Mouse (Mus musculus): ENCODE measurements around the gene Apoa5. TPM values are rescaled to one million over a fixed set of nuclear protein-coding genes. Genes with fewer than 3 reads are reported as not detected.

Apoa5 gene
- polyA plus RNA-seq, 1 experiment from 2014 or later, result not detected

DNA sequence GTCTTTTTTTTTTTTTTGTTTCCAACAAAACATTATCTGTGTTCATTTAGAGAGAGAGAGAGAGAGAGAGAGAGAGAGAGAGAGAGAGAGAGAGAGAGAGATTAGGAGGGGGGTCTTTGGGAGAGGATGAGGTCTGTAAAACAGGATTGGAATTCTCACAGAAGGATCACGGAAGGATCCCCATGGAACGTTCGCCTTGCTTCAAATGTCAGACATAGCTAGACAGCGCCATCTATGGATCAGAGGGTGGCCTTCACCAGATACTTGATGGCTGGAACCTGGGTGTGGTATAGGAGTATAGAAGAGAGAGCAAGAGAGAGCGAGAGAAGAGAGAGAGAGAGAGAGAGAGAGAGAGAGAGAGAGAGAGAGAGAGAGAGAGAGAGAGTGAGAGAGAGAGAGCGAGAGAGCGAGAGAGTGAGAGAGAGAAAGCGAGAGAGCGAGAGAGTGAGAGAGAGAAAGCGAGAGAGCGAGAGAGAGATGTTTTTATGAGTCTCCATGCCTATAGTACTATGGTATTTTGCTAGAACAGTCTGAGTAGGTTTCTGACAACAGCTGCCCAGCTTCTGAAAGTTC is 21.6 kb upstream of the Apoa5 start:
- Histone ChIP-seq H3K36me3 (ENCODE audit: control insufficient read depth, insufficient read depth, low read length) (no peaks in the 10 kb centered on the region), H3K9ac (replicated peaks; ENCODE audit: low read depth, low read length) (no peak overlapping the region), H3K27ac (ENCODE audit: low read length) (no peak overlapping the region), H3K4me2 (replicated peaks; ENCODE audit: low read depth, low read length) (no peak overlapping the region), H3K4me3 (ENCODE audit: low read depth, low read length) (no peak overlapping the region), H3K27me3 (ENCODE audit: control insufficient read depth, insufficient read depth, low read length) (no peaks in the 10 kb centered on the region), H3K9me3 (ENCODE audit: control insufficient read depth, low read depth, low read length) (no peaks in the 10 kb centered on the region), H3K4me1 (ENCODE audit: control insufficient read depth, insufficient read depth, low read length) (0 out of 2 replicates have a peak, but pooled peaks cover 4% of the 10 kb centered on the region)
- 25% methylated on average over 11 of the region's 11 CpGs for WGBS
- ATAC-seq (ENCODE audit: insufficient number of reproducible peaks, insufficient read depth, low FRiP score, low read depth), result peak; percentile 64; the same call in 1 of the 2 replicates

GRCm38 (mm10) chr9:46256177-46256576 is 12.3 kb upstream of the Apoa5 start:
- Histone ChIP-seq H3K4me3 (ENCODE audit: low read depth, low read length) (no peak overlapping the region), H3K27me3 (ENCODE audit: control insufficient read depth, insufficient read depth, low read length) (no peaks in the 10 kb centered on the region), H3K9me3 (ENCODE audit: control insufficient read depth, low read depth, low read length) (no peaks in the 10 kb centered on the region), H3K27ac (ENCODE audit: low read length) (no peak overlapping the region), H3K4me2 (replicated peaks; ENCODE audit: low read depth, low read length) (no peak overlapping the region), H3K36me3 (ENCODE audit: control insufficient read depth, insufficient read depth, low read length) (no peaks in the 10 kb centered on the region), H3K4me1 (ENCODE audit: control insufficient read depth, insufficient read depth, low read length) (no peaks in the 10 kb centered on the region), H3K9ac (replicated peaks; ENCODE audit: low read depth, low read length) (no peak overlapping the region)
- no peak for ATAC-seq (ENCODE audit: insufficient number of reproducible peaks, insufficient read depth, low FRiP score, low read depth)
- WGBS, result 84% methylated on average over 7 of the region's 7 CpGs

- no peak overlapping the region for H3K27ac ChIP-seq (ENCODE audit: low read length)
- no peak for ATAC-seq (ENCODE audit: insufficient number of reproducible peaks, insufficient read depth, low FRiP score, low read depth)
- no peak overlapping the region for H3K4me2 ChIP-seq (replicated peaks; ENCODE audit: low read depth, low read length)
- 81% methylated on average over 10 of the region's 10 CpGs for WGBS
- H3K36me3 ChIP-seq (ENCODE audit: control insufficient read depth, insufficient read depth, low read length), result no peaks in the 10 kb centered on the region
- no peaks in the 10 kb centered on the region for H3K27me3 ChIP-seq (ENCODE audit: control insufficient read depth, insufficient read depth, low read length)
- no peak overlapping the region for H3K9ac ChIP-seq (replicated peaks; ENCODE audit: low read depth, low read length)
- H3K9me3 ChIP-seq (ENCODE audit: control insufficient read depth, low read depth, low read length), result no peaks in the 10 kb centered on the region
- no peak overlapping the region for H3K4me3 ChIP-seq (ENCODE audit: low read depth, low read length)
- no peaks in the 10 kb centered on the region for H3K4me1 ChIP-seq (ENCODE audit: control insufficient read depth, insufficient read depth, low read length)
These were observed 11.6 kb upstream of the Apoa5 start for GRCm38 (mm10) chr9:46256658-46257385.

- H3K4me3 ChIP-seq (ENCODE audit: low read depth, low read length), result no peak overlapping the region
- no peaks in the 10 kb centered on the region for H3K4me1 ChIP-seq (ENCODE audit: control insufficient read depth, insufficient read depth, low read length)
- H3K4me2 ChIP-seq (replicated peaks; ENCODE audit: low read depth, low read length), result no peak overlapping the region
- 83% methylated on average over 3 of the region's 3 CpGs for WGBS
- H3K27ac ChIP-seq (ENCODE audit: low read length), result no peak overlapping the region
- H3K27me3 ChIP-seq (ENCODE audit: control insufficient read depth, insufficient read depth, low read length), result no peaks in the 10 kb centered on the region
- H3K9ac ChIP-seq (replicated peaks; ENCODE audit: low read depth, low read length), result no peak overlapping the region
- no peaks in the 10 kb centered on the region for H3K36me3 ChIP-seq (ENCODE audit: control insufficient read depth, insufficient read depth, low read length)
- no peaks in the 10 kb centered on the region for H3K9me3 ChIP-seq (ENCODE audit: control insufficient read depth, low read depth, low read length)
- no peak for ATAC-seq (ENCODE audit: insufficient number of reproducible peaks, insufficient read depth, low FRiP score, low read depth)
These were observed 10.9 kb upstream of the Apoa5 start for GRCm38 (mm10) chr9:46257546-46257945.

DNA sequence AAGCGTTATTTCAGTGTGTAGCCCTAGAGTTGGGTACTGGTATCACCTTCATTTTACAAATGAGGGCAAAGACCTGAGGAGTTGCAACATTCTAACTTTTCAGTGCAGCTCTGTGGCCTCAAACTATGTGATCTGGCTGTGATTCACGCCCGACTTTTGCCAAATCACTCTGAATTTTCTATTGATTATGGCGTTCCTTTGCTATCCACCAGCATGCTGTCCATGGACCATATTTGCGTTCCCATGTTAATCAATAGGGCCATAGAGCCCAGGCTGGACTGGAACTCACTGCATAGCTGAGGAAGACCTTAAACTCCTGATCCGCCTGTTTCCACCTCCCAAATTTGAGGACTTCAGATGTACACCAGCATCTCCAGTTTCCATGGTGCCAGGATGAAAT is 9.3 kb upstream of the Apoa5 start:
- no peak overlapping the region for H3K4me2 ChIP-seq (replicated peaks; ENCODE audit: low read depth, low read length)
- no peaks in the 10 kb centered on the region for H3K9me3 ChIP-seq (ENCODE audit: control insufficient read depth, low read depth, low read length)

GRCm38 (mm10) chr9:46261131-46261530 is 7.3 kb upstream of the Apoa5 start:
- Histone ChIP-seq H3K4me3 (ENCODE audit: low read depth, low read length) (no peak overlapping the region), H3K27me3 (ENCODE audit: control insufficient read depth, insufficient read depth, low read length) (no peaks in the 10 kb centered on the region), H3K9me3 (ENCODE audit: control insufficient read depth, low read depth, low read length) (no peaks in the 10 kb centered on the region), H3K36me3 (ENCODE audit: control insufficient read depth, insufficient read depth, low read length) (no peaks in the 10 kb centered on the region), H3K27ac (ENCODE audit: low read length) (no peak overlapping the region), H3K4me2 (replicated peaks; ENCODE audit: low read depth, low read length) (no peak overlapping the region), H3K9ac (replicated peaks; ENCODE audit: low read depth, low read length) (no peak overlapping the region), H3K4me1 (ENCODE audit: control insufficient read depth, insufficient read depth, low read length) (no peaks in the 10 kb centered on the region)
- ATAC-seq (ENCODE audit: insufficient number of reproducible peaks, insufficient read depth, low FRiP score, low read depth), result no peak
- 80% methylated on average over 7 of the region's 7 CpGs for WGBS

More for the DNA sequence above, 9.3 kb upstream of the Apoa5 start:
- Histone ChIP-seq H3K9ac (replicated peaks; ENCODE audit: low read depth, low read length) (no peak overlapping the region), H3K4me3 (ENCODE audit: low read depth, low read length) (no peak overlapping the region), H3K27me3 (ENCODE audit: control insufficient read depth, insufficient read depth, low read length) (no peaks in the 10 kb centered on the region), H3K27ac (ENCODE audit: low read length) (no peak overlapping the region), H3K4me1 (ENCODE audit: control insufficient read depth, insufficient read depth, low read length) (no peaks in the 10 kb centered on the region), H3K36me3 (ENCODE audit: control insufficient read depth, insufficient read depth, low read length) (no peaks in the 10 kb centered on the region)
- WGBS, result 87% methylated on average over 6 of the region's 6 CpGs
- no peak for ATAC-seq (ENCODE audit: insufficient number of reproducible peaks, insufficient read depth, low FRiP score, low read depth)

DNA sequence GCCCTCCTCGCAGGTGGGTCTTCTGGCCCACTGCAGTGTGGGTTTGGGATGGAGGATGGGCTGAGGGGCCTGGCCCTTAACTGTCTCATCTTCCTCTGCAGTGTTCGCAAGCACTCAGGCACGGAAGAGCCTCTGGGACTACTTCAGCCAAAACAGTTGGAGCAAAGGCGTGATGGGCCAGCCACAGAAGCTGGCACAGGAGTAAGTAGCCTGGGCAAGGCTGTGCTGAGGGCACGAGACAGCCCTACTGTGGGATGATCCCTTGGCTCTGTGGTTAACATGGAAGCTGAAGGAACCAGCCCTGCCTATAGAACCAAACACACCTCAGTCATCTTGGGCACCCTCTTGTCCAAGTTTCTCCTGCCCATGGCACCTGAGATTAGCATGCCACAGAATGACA is 692 bp downstream of the Apoa5 start:
- Histone ChIP-seq H3K27me3 (ENCODE audit: control insufficient read depth, insufficient read depth, low read length) (peaks cover 4% of the 10 kb centered on the region; the same call in 1 of the 2 replicates), H3K9ac (replicated peaks; ENCODE audit: low read depth, low read length) (no peak overlapping the region), H3K4me2 (replicated peaks; ENCODE audit: low read depth, low read length) (no peak overlapping the region), H3K36me3 (ENCODE audit: control insufficient read depth, insufficient read depth, low read length) (no peaks in the 10 kb centered on the region), H3K4me1 (ENCODE audit: control insufficient read depth, insufficient read depth, low read length) (peaks cover 6% of the 10 kb centered on the region), H3K4me3 (ENCODE audit: low read depth, low read length) (no peak overlapping the region), H3K27ac (ENCODE audit: low read length) (no peak overlapping the region), H3K9me3 (ENCODE audit: control insufficient read depth, low read depth, low read length) (no peaks in the 10 kb centered on the region)
- 84% methylated on average over 5 of the region's 5 CpGs for WGBS
- ATAC-seq (ENCODE audit: insufficient number of reproducible peaks, insufficient read depth, low FRiP score, low read depth), result no peak

GRCm38 (mm10) chr9:46270782-46271181 is 2.3 kb downstream of the Apoa5 start:
- H3K9me3 ChIP-seq (ENCODE audit: control insufficient read depth, low read depth, low read length), result no peaks in the 10 kb centered on the region
- peaks cover 6% of the 10 kb centered on the region for H3K4me1 ChIP-seq (ENCODE audit: control insufficient read depth, insufficient read depth, low read length)
- no peak overlapping the region for H3K4me2 ChIP-seq (replicated peaks; ENCODE audit: low read depth, low read length)
- no peak overlapping the region for H3K27ac ChIP-seq (ENCODE audit: low read length)
- H3K36me3 ChIP-seq (ENCODE audit: control insufficient read depth, insufficient read depth, low read length), result peaks cover 6% of the 10 kb centered on the region; the same call in 1 of the 2 replicates
- WGBS, result 91% methylated on average over 4 of the region's 4 CpGs
- ATAC-seq (ENCODE audit: insufficient number of reproducible peaks, insufficient read depth, low FRiP score, low read depth), result no peak
- no peak overlapping the region for H3K4me3 ChIP-seq (ENCODE audit: low read depth, low read length)
- no peak overlapping the region for H3K9ac ChIP-seq (replicated peaks; ENCODE audit: low read depth, low read length)
- H3K27me3 ChIP-seq (ENCODE audit: control insufficient read depth, insufficient read depth, low read length), result peaks cover 4% of the 10 kb centered on the region; the same call in 1 of the 2 replicates
